Mouse (Mus musculus) midbrain, embryonic 11.5 days (tissue): ENCODE results near the gene Tnnc2. TPM values are rescaled to one million over a fixed set of nuclear protein-coding genes. Genes with fewer than 3 reads are reported as not detected.
A peak's percentile ranks its signal among the peaks of the same experiment; 100 is the strongest.

Experiments used
- ATAC-seq: fragments of 200-750 bp; cut with Nextera tagmentation; 2 replicates; pipeline ENCODE4 v1.8.0; 2017; ENCODE audit warnings: moderate TSS enrichment, moderate library complexity; ENCODE audit not compliant: low FRiP score
- DNase-seq: peaks from one replicate; pipeline ENCODE4 v3.0.0; 2015; ENCODE audit warnings: low spot score; ENCODE audit errors: missing footprints
- H3K27ac ChIP-seq: fragments of 300-500 bp; sonication (generic); 2 replicates; pipeline ENCODE4 v1.5.1; 2014; ENCODE audit warnings: low read depth, low read length
- H3K27me3 ChIP-seq: fragments of 300-500 bp; sonication (generic); 2 replicates; pipeline ENCODE4 v1.6.1; 2014; ENCODE audit warnings: mild to moderate bottlenecking, low read length, moderate library complexity, mixed read lengths; ENCODE audit not compliant: control insufficient read depth, insufficient read depth
- H3K36me3 ChIP-seq: fragments of 300-500 bp; sonication (generic); 2 replicates; pipeline ENCODE4 v1.6.1; 2014; ENCODE audit warnings: mild to moderate bottlenecking, low read length, moderate library complexity, mixed read lengths; ENCODE audit not compliant: control insufficient read depth, insufficient read depth
- H3K4me1 ChIP-seq: fragments of 300-500 bp; sonication (generic); 2 replicates; pipeline ENCODE4 v1.6.1; 2014; ENCODE audit warnings: low read length; ENCODE audit not compliant: control insufficient read depth, insufficient read depth
- H3K4me2 ChIP-seq: fragments of 300-500 bp; sonication (generic); 2 replicates; pipeline ENCODE4 v1.6.1; 2014; ENCODE audit warnings: mild to moderate bottlenecking, moderate library complexity
- H3K4me3 ChIP-seq: fragments of 300-500 bp; sonication (generic); 2 replicates; pipeline ENCODE4 v1.5.1; 2014; ENCODE audit warnings: low read depth, low read length
- H3K9ac ChIP-seq: fragments of 300-500 bp; sonication (generic); 2 replicates; pipeline ENCODE4 v1.6.1; 2014; ENCODE audit warnings: low read length
- H3K9me3 ChIP-seq: fragments of 300-500 bp; sonication (generic); 2 replicates; pipeline ENCODE4 v1.6.1; 2016; ENCODE audit warnings: low read length; ENCODE audit not compliant: control insufficient read depth
- WGBS: fragments of 180-500 bp; shearing (Covaris S2); extraction: QIAGEN DNeasy Blood & Tissue Kit; methylation state at CpG from one replicate; pipeline ENCODE4 v1.1.7; 2014; 5-methylcytosine and 5-hydroxymethylcytosine counted together
- polyA plus RNA-seq: library from polyadenylated mRNA; unstranded; fragments of >200 nt; fragmentation: Nextera tagmentation; extraction: Ambion mirVana; gene quantifications from 2 replicates; pipeline ENCODE4 v1.2.1, GENCODE M21; 2014

Gene Tnnc2
- polyA plus RNA-seq, 1 experiment from 2014 or later = not detected

GRCm38 (mm10) chr2:164745843-164746479 is 33.8 kb downstream of the Tnnc2 start, which contains the start of the genes Wfdc3 and Dnttip1:
TSS of gene Wfdc3 (minus strand) at chr2:164745931.
TSS of gene Dnttip1 (plus strand) at chr2:164745983.
- ATAC-seq (peak; percentile 94), DNase-seq (peak; percentile 100)
- Histone ChIP-seq H3K27me3 (no peaks in the 10 kb centered on the region), H3K9me3 (no peaks in the 10 kb centered on the region), H3K27ac (peak within 1 kb of the TSS; percentile 32; the same call in 1 of the 2 replicates), H3K36me3 (no peaks in the 10 kb centered on the region), H3K9ac (peak within 1 kb of the TSS; percentile 92), H3K4me1 (peaks cover 12% of the 10 kb centered on the region), H3K4me2 (peak within 1 kb of the TSS; percentile 89), H3K4me3 (peak within 1 kb of the TSS; percentile 88)
- WGBS = under 1% methylated on average over 70 of the region's 70 CpGs

- DNase-seq (no peak), ATAC-seq (no peak)
- H3K27ac ChIP-seq = no peak overlapping the region
- no peaks in the 10 kb centered on the region for H3K36me3 ChIP-seq
- no peaks in the 10 kb centered on the region for H3K27me3 ChIP-seq
- H3K4me3 ChIP-seq = peak overlapping the region; percentile 88; the same call in 1 of the 2 replicates
- H3K4me1 ChIP-seq = peaks cover 12% of the 10 kb centered on the region
- 76% methylated on average over 13 of the region's 13 CpGs for WGBS
- H3K4me2 ChIP-seq = peak overlapping the region; percentile 89
- H3K9ac ChIP-seq = peak overlapping the region; percentile 92
- no peaks in the 10 kb centered on the region for H3K9me3 ChIP-seq
Measured at GRCm38 (mm10) chr2:164744987-164745386, 34.8 kb downstream of the Tnnc2 start.

- Histone ChIP-seq H3K4me2 (no peak overlapping the region), H3K9ac (no peak overlapping the region), H3K27me3 (no peaks in the 10 kb centered on the region), H3K36me3 (no peaks in the 10 kb centered on the region), H3K9me3 (no peaks in the 10 kb centered on the region), H3K4me3 (no peak overlapping the region), H3K4me1 (no peaks in the 10 kb centered on the region; the same call in 1 of the 2 replicates), H3K27ac (no peak overlapping the region)
- DNase-seq (no peak), ATAC-seq (no peak)
- 61% methylated on average over 7 of the region's 7 CpGs for WGBS
Measured at GRCm38 (mm10) chr2:164739876-164740275, 39.9 kb downstream of the Tnnc2 start.

GRCm38 (mm10) chr2:164737377-164738090 is 42.2 kb downstream of the Tnnc2 start:
- no peaks in the 10 kb centered on the region for H3K9me3 ChIP-seq
- WGBS = 68% methylated on average over 3 of the region's 3 CpGs

GRCm38 (mm10) chr2:164735446-164735845 is 44.3 kb downstream of the Tnnc2 start:
- no peaks in the 10 kb centered on the region for H3K27me3 ChIP-seq
- DNase-seq (no peak), ATAC-seq (no peak)
- H3K4me1 ChIP-seq = no peaks in the 10 kb centered on the region
- no peaks in the 10 kb centered on the region for H3K9me3 ChIP-seq
- H3K27ac ChIP-seq = no peak overlapping the region
- no peaks in the 10 kb centered on the region for H3K36me3 ChIP-seq
- no peak overlapping the region for H3K4me3 ChIP-seq
- 91% methylated on average over 5 of the region's 5 CpGs for WGBS
- H3K4me2 ChIP-seq = no peak overlapping the region
- no peak overlapping the region for H3K9ac ChIP-seq

More at GRCm38 (mm10) chr2:164737377-164738090, 42.2 kb downstream of the Tnnc2 start:
- no peaks in the 10 kb centered on the region for H3K27me3 ChIP-seq
- H3K9ac ChIP-seq = no peak overlapping the region
- ATAC-seq (no peak), DNase-seq (no peak)
- no peak overlapping the region for H3K27ac ChIP-seq
- H3K4me2 ChIP-seq = no peak overlapping the region
- H3K36me3 ChIP-seq = no peaks in the 10 kb centered on the region
- H3K4me1 ChIP-seq = no peaks in the 10 kb centered on the region
- no peak overlapping the region for H3K4me3 ChIP-seq

- Histone ChIP-seq H3K27ac (no peak overlapping the region), H3K4me1 (no peaks in the 10 kb centered on the region), H3K36me3 (no peaks in the 10 kb centered on the region), H3K27me3 (no peaks in the 10 kb centered on the region), H3K4me2 (no peak overlapping the region), H3K4me3 (no peak overlapping the region), H3K9ac (no peak overlapping the region), H3K9me3 (no peaks in the 10 kb centered on the region)
- no peak for ATAC-seq
- WGBS = 78% methylated on average over 5 of the region's 5 CpGs
- DNase-seq = no peak
Measured at GRCm38 (mm10) chr2:164734839-164735238, 44.9 kb downstream of the Tnnc2 start.

GRCm38 (mm10) chr2:164733259-164733658 is 46.5 kb downstream of the Tnnc2 start:
- ATAC-seq = no peak
- 81% methylated on average over 2 of the region's 2 CpGs for whole genome bisulfite sequencing
- Histone ChIP-seq H3K27ac (no peak overlapping the region), H3K4me2 (no peak overlapping the region), H3K9ac (no peak overlapping the region), H3K27me3 (no peaks in the 10 kb centered on the region), H3K4me3 (no peak overlapping the region), H3K4me1 (no peaks in the 10 kb centered on the region), H3K9me3 (no peaks in the 10 kb centered on the region), H3K36me3 (no peaks in the 10 kb centered on the region)
- no peak for DNase-seq

GRCm38 (mm10) chr2:164731719-164732118 is 48.0 kb downstream of the Tnnc2 start:
- no peak for DNase-seq
- H3K36me3 ChIP-seq = no peaks in the 10 kb centered on the region
- H3K9ac ChIP-seq = no peak overlapping the region
- no peaks in the 10 kb centered on the region for H3K9me3 ChIP-seq
- H3K27ac ChIP-seq = no peak overlapping the region
- no peak overlapping the region for H3K4me3 ChIP-seq
- no peak overlapping the region for H3K4me2 ChIP-seq
- H3K27me3 ChIP-seq = no peaks in the 10 kb centered on the region
- no peaks in the 10 kb centered on the region for H3K4me1 ChIP-seq
- no peak for ATAC-seq
- WGBS = 78% methylated on average over 5 of the region's 5 CpGs
